Mouse (Mus musculus): Measurements from ENCODE around the gene Dcun1d2.

The Dcun1d2 gene

DNA sequence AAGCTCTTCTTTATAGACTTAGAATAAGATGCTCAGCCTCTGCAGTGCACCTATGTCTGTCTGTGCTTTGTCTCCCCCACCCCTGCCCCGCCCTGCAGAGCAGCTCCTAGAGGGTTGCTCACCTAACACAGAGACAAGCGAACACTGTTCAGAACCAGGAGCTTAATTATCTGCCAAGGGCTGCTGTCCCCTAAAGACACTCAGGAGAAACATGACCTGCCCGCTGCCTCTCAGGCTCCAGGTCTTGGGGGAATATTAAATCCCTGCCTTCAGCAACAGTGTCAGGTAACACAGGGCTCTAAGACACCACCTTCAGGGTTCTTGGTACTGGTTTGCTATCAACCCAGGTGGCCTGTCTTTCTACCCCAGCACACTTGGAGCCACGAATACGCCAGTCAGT lies 34.5 kb downstream of the Dcun1d2 start:
- CTCF ChIA-PET, result no interaction called here

DNA sequence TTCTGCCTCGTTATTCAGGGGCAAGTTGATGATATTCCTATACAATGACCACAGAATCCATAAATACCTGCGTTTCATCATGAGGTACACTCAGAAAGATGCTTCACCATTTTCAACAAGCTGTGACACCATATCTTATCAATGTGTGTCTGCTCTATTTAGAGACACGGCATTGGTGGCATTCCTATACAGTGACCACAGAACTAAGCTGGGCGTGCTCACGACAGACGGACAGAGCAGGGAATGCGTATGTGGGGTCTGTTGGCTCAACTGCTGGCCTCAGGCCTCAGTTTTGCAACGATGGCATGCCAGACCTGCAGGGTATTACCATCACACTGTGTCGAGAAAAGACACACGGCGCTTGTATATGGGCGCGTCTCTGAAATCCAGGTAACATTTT lies 35.1 kb downstream of the Dcun1d2 start:
- CTCF ChIA-PET, result no interaction called here

DNA sequence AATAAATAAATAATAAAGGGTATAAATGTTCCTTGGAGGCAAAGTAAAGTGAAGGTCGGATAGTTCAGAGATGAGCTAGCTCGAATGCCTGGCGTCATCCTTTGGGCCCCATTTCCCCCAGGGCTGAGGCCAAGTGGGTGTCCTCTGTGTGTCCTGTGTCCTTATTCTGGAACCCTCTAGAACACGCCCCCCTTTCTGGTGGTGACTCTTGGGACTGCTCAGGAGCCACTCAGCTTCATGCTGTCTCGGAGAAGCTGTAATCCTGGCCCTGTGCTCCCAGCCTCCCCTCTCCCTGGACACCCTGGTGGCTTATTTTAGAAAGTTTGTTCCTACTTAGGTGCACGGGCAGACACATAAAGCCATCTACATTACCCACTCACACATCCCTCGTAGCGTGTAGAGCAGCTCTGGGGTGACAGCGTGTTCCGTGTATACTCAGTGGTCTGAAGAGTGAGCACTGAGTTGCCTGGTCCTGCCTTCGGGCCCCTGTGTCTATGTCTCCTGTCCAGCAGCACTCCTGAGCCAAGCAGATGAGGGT lies 43.5 kb downstream of the Dcun1d2 start:
- CTCF ChIA-PET, result interaction anchor here (0.6 kb wide), 1 partner anchor 37 kb away, joined by 3 read pairs; no protein-coding TSS in a partner anchor

GRCm38 (mm10) chr8:13242985-13243870 lies 44.7 kb downstream of the Dcun1d2 start:
- CTCF ChIA-PET, result no interaction called here

- CTCF ChIA-PET, result no interaction called here
Measured at GRCm38 (mm10) chr8:13240691-13241090, 47.2 kb downstream of the Dcun1d2 start.

- CTCF ChIA-PET, result no interaction called here
Measured at GRCm38 (mm10) chr8:13240055-13240454, 47.9 kb downstream of the Dcun1d2 start.

- CTCF ChIA-PET, result no interaction called here
Measured at GRCm38 (mm10) chr8:13234803-13235202, 53.1 kb downstream of the Dcun1d2 start.

DNA sequence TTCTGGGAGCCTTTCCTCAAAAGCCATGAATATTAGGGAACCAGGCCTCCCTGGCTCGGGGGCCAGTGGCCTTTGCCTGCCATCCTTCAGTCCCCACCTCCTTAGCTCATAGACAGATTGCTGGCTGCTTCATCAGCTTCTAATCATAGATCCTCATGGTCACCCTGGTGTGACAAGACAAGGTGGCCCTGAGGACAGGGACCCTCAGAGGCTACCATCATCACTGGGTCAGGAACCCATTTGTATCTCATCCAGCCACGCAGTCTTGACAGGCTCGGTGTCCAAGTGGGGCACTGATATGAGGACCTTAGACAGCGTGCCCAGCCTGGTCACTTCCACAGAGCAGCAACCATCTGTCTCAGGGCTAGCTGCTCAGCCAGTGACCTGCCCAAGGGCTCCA lies 57.5 kb downstream of the Dcun1d2 start:
- CTCF ChIA-PET, result no interaction called here

- CTCF ChIA-PET, result no interaction called here
Measured at GRCm38 (mm10) chr8:13229802-13230201, 58.1 kb downstream of the Dcun1d2 start.

DNA sequence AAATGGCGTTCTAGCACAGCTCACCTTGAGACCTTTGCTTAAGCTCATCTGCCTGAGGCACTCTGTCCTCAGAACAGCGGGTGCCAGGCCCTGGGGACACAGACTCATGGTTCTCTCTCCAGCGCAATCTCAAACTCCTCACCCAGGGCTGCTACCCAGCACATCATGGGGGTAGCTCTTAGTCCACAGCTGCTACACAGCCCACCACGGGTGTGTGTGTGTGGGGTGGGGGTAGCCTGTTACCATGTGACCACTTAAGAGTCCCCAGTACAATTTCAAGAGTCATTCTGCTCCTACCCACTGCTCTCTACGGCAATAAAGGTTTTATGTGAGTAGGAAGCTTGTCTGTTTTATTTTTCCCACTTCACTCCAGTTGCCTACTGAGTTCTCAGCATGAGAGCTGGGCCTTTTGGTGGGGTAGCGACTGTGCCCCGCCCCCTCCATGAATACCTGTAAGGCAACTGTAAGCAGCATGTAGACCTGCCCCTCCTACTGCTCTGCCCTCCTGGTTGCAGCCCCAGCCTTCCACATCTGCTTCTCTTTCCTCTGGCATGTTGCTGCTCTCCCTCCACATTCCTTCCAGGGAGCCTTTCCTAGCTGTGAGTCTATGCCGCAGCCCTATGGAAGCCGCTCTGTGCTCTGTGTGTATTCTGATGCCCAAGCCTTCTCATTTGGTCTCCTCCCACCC lies 58.9 kb downstream of the Dcun1d2 start:
- CTCF ChIA-PET, result no interaction called here

GRCm38 (mm10) chr8:13227184-13227583 lies 60.7 kb downstream of the Dcun1d2 start:
- CTCF ChIA-PET, result no interaction called here

DNA sequence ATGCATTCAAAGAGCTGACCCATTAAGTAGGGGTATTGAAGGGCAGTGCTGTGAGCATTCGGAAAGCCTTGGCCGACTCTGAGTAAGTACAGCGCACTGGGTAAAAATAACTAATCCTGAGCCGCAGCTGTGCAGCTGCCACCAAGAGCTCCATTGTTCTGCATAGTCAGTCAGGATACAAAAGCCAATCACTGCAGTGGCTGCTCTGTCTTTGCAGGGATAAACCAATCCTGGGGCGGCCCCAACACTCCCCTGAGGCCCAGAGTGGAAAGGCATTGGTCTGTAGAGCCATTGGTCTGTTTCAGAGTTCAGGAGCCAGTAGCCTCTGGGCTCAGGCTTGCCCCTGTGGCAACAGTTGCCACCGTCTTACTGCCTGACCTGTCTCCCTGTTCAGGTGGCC lies 61.6 kb downstream of the Dcun1d2 start:
- CTCF ChIA-PET, result no interaction called here

- CTCF ChIA-PET, result no interaction called here
Measured at GRCm38 (mm10) chr8:13224426-13224825, 63.5 kb downstream of the Dcun1d2 start.

GRCm38 (mm10) chr8:13218441-13218840 lies 69.5 kb downstream of the Dcun1d2 start:
- CTCF ChIA-PET, result no interaction called here

- CTCF ChIA-PET, result no interaction called here
Measured at GRCm38 (mm10) chr8:13217986-13218385, 69.9 kb downstream of the Dcun1d2 start.

GRCm38 (mm10) chr8:13217093-13217492 lies 70.8 kb downstream of the Dcun1d2 start:
- CTCF ChIA-PET, result no interaction called here

GRCm38 (mm10) chr8:13216386-13216785 lies 71.5 kb downstream of the Dcun1d2 start:
- CTCF ChIA-PET, result no interaction called here

DNA sequence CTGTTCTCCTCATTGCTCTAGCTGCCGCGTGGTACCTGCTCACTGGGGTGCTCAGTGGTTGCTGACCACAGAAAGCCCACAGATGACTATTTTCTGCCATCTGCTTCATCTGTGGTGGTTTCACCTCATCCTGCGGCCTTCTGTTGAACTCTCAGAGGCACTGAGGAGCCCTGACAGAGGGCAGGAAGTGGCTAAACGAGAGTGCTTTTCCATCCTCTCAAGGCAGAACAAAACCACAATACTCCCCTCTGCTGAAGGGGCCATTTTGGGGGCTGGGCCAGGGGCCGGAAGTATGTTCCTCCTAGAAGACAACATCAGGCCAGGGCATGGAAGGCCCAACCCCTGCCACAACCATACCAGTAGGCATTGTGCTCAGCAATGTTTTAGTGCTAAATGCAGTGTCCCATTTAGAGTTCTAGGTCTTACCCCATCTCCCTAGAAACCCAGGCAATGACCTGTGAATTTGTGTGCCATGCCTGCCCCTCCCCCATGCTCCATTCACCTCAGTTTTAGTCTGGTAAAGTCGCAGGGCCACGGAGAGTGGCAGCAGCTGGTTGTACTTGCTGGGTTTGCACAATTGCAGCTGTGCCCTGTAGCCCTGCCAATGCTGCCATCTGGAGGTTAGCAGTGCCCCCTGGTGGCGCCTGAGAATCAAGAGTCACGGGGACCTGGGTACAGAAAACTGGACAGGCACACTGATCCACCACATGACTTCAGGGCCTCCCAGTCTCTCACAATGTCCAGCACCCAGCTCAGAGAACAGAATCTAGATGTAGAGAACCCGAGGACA lies 74.3 kb downstream of the Dcun1d2 start:
- CTCF ChIA-PET, result no interaction called here

DNA sequence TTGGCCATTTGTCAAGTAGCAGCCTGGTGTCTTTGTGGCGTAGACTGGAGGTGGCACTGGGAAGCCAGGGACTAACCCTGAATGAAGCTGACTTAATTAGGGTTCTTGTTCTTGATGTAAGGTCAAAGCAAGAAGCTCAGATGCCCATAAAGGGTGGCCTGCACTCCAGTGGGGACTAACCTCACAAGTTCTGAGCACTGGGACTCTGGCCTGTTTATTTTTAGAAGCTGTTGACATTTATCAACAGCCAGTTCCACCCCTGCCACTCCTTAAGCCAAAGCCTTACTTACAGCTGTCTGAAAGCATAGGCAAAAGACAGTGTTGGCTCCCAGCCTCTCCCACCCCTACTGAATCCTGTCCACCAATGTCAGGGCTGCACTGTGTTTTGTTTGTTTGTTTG lies 78.2 kb downstream of the Dcun1d2 start:
- CTCF ChIA-PET, result no interaction called here

- CTCF ChIA-PET, result no interaction called here
Measured at GRCm38 (mm10) chr8:13208627-13209355, 79.1 kb downstream of the Dcun1d2 start.

- CTCF ChIA-PET, result interaction anchor here (0.5 kb wide), 1 partner anchor 35 kb away, joined by 4 read pairs; no protein-coding TSS in a partner anchor
Measured at GRCm38 (mm10) chr8:13206290-13206689, 81.6 kb downstream of the Dcun1d2 start.
